Mouse (Mus musculus): ENCODE data around the gene Dnaaf3. TPM values are rescaled to one million over a fixed set of nuclear protein-coding genes. Genes with fewer than 3 reads are reported as not detected.

Dnaaf3 gene
- polyA plus RNA-seq, 1 experiment from 2014 or later = 1.3 TPM

GRCm38 (mm10) chr7:4523205-4524130 lies 8.8 kb downstream of the Dnaaf3 start:
- no peaks in the 10 kb centered on the region for H3K9me3 ChIP-seq (ENCODE audit: control insufficient read depth, low read length)
- H3K4me2 ChIP-seq (ENCODE audit: low read depth, low read length) = no peak overlapping the region
- peaks cover 6% of the 10 kb centered on the region; the same call in 1 of the 2 replicates for H3K4me1 ChIP-seq (ENCODE audit: control insufficient read depth, insufficient read depth, low read length)
- H3K27me3 ChIP-seq (replicated peaks; ENCODE audit: control insufficient read depth, insufficient read depth, low read length) = peaks cover 3% of the 10 kb centered on the region; the same call in 1 of the 2 replicates
- no peaks in the 10 kb centered on the region for H3K36me3 ChIP-seq (ENCODE audit: control insufficient read depth, insufficient read depth, low read length)
- no peak for ATAC-seq
- WGBS = 89% methylated on average over 33 of the region's 33 CpGs
- H3K4me3 ChIP-seq (ENCODE audit: low read length) = no peak overlapping the region
- no peak overlapping the region for H3K9ac ChIP-seq (ENCODE audit: low read depth, low read length)
- no peak overlapping the region for H3K27ac ChIP-seq (ENCODE audit: low read length)

GRCm38 (mm10) chr7:4522292-4522691 lies 10.0 kb downstream of the Dnaaf3 start:
- Histone ChIP-seq H3K4me3 (ENCODE audit: low read length) (no peak overlapping the region), H3K9me3 (ENCODE audit: control insufficient read depth, low read length) (no peaks in the 10 kb centered on the region), H3K9ac (ENCODE audit: low read depth, low read length) (no peak overlapping the region), H3K4me2 (ENCODE audit: low read depth, low read length) (no peak overlapping the region), H3K27ac (ENCODE audit: low read length) (no peak overlapping the region), H3K36me3 (ENCODE audit: control insufficient read depth, insufficient read depth, low read length) (no peaks in the 10 kb centered on the region), H3K4me1 (ENCODE audit: control insufficient read depth, insufficient read depth, low read length) (peaks cover 6% of the 10 kb centered on the region; the same call in 1 of the 2 replicates), H3K27me3 (replicated peaks; ENCODE audit: control insufficient read depth, insufficient read depth, low read length) (peaks cover 3% of the 10 kb centered on the region; the same call in 1 of the 2 replicates)
- no peak for ATAC-seq
- WGBS = 75% methylated on average over 6 of the region's 6 CpGs

- H3K4me1 ChIP-seq (ENCODE audit: control insufficient read depth, insufficient read depth, low read length) = peaks cover 6% of the 10 kb centered on the region; the same call in 1 of the 2 replicates
- H3K9me3 ChIP-seq (ENCODE audit: control insufficient read depth, low read length) = no peaks in the 10 kb centered on the region
- ATAC-seq = no peak
- peak overlapping the region; percentile 17; the same call in 1 of the 2 replicates for H3K9ac ChIP-seq (ENCODE audit: low read depth, low read length)
- peak overlapping the region; percentile 34 for H3K4me3 ChIP-seq (ENCODE audit: low read length)
- 32% methylated on average over 31 of the region's 32 CpGs for WGBS
- no peaks in the 10 kb centered on the region for H3K36me3 ChIP-seq (ENCODE audit: control insufficient read depth, insufficient read depth, low read length)
- H3K27ac ChIP-seq (ENCODE audit: low read length) = no peak overlapping the region
- H3K4me2 ChIP-seq (ENCODE audit: low read depth, low read length) = peak overlapping the region; percentile 50
- H3K27me3 ChIP-seq (replicated peaks; ENCODE audit: control insufficient read depth, insufficient read depth, low read length) = peaks cover 3% of the 10 kb centered on the region; the same call in 1 of the 2 replicates
Observed at GRCm38 (mm10) chr7:4521231-4522003, 10.8 kb downstream of the Dnaaf3 start.

GRCm38 (mm10) chr7:4518487-4518886 lies 13.8 kb downstream of the Dnaaf3 start:
- Histone ChIP-seq H3K4me3 (ENCODE audit: low read length) (no peak overlapping the region), H3K27me3 (replicated peaks; ENCODE audit: control insufficient read depth, insufficient read depth, low read length) (peaks cover 3% of the 10 kb centered on the region; the same call in 1 of the 2 replicates), H3K36me3 (ENCODE audit: control insufficient read depth, insufficient read depth, low read length) (no peaks in the 10 kb centered on the region), H3K9ac (ENCODE audit: low read depth, low read length) (no peak overlapping the region), H3K9me3 (ENCODE audit: control insufficient read depth, low read length) (no peaks in the 10 kb centered on the region), H3K4me1 (ENCODE audit: control insufficient read depth, insufficient read depth, low read length) (peaks cover 9% of the 10 kb centered on the region), H3K4me2 (ENCODE audit: low read depth, low read length) (no peak overlapping the region), H3K27ac (ENCODE audit: low read length) (no peak overlapping the region)
- WGBS = 64% methylated on average over 1 of the region's 1 CpGs
- ATAC-seq = no peak

- no peak within 1 kb of the TSS for H3K9ac ChIP-seq (ENCODE audit: low read depth, low read length)
- H3K36me3 ChIP-seq (ENCODE audit: control insufficient read depth, insufficient read depth, low read length) = no peaks in the 10 kb centered on the region
- ATAC-seq = no peak
- peaks cover 3% of the 10 kb centered on the region; the same call in 1 of the 2 replicates for H3K27me3 ChIP-seq (replicated peaks; ENCODE audit: control insufficient read depth, insufficient read depth, low read length)
- H3K4me1 ChIP-seq (ENCODE audit: control insufficient read depth, insufficient read depth, low read length) = peaks cover 9% of the 10 kb centered on the region
- no peak within 1 kb of the TSS for H3K4me3 ChIP-seq (ENCODE audit: low read length)
- no peaks in the 10 kb centered on the region for H3K9me3 ChIP-seq (ENCODE audit: control insufficient read depth, low read length)
- WGBS = 23% methylated on average over 4 of the region's 4 CpGs
- no peak within 1 kb of the TSS for H3K4me2 ChIP-seq (ENCODE audit: low read depth, low read length)
- no peak within 1 kb of the TSS for H3K27ac ChIP-seq (ENCODE audit: low read length)
Observed at GRCm38 (mm10) chr7:4516332-4517050, 15.8 kb downstream of the Dnaaf3 start, which contains the start of gene Tnnt1. Gene Tnnt1 (minus strand): TSS chr7:4516382.

GRCm38 (mm10) chr7:4515853-4516252 lies 16.4 kb downstream of the Dnaaf3 start:
- Histone ChIP-seq H3K4me2 (ENCODE audit: low read depth, low read length) (no peak overlapping the region), H3K4me1 (ENCODE audit: control insufficient read depth, insufficient read depth, low read length) (peaks cover 4% of the 10 kb centered on the region; the same call in 1 of the 2 replicates), H3K9me3 (ENCODE audit: control insufficient read depth, low read length) (no peaks in the 10 kb centered on the region), H3K9ac (ENCODE audit: low read depth, low read length) (no peak overlapping the region), H3K4me3 (ENCODE audit: low read length) (no peak overlapping the region), H3K27me3 (replicated peaks; ENCODE audit: control insufficient read depth, insufficient read depth, low read length) (peaks cover 3% of the 10 kb centered on the region; the same call in 1 of the 2 replicates), H3K27ac (ENCODE audit: low read length) (no peak overlapping the region), H3K36me3 (ENCODE audit: control insufficient read depth, insufficient read depth, low read length) (no peaks in the 10 kb centered on the region)
- WGBS = 55% methylated on average over 6 of the region's 6 CpGs
- ATAC-seq = no peak

- Histone ChIP-seq H3K9ac (ENCODE audit: low read depth, low read length) (0 out of 2 replicates have a peak overlapping the region, but pooled peaks have one; percentile 2), H3K4me2 (ENCODE audit: low read depth, low read length) (no peak overlapping the region)
Observed at GRCm38 (mm10) chr7:4513829-4514712, 18.2 kb downstream of the Dnaaf3 start.

GRCm38 (mm10) chr7:4513236-4513635 lies 19.0 kb downstream of the Dnaaf3 start:
- Histone ChIP-seq H3K9me3 (ENCODE audit: control insufficient read depth, low read length) (no peaks in the 10 kb centered on the region), H3K4me3 (ENCODE audit: low read length) (no peak overlapping the region), H3K27me3 (replicated peaks; ENCODE audit: control insufficient read depth, insufficient read depth, low read length) (no peaks in the 10 kb centered on the region), H3K9ac (ENCODE audit: low read depth, low read length) (0 out of 2 replicates have a peak overlapping the region, but pooled peaks have one; percentile 2), H3K4me1 (ENCODE audit: control insufficient read depth, insufficient read depth, low read length) (peaks cover 7% of the 10 kb centered on the region; the same call in 1 of the 2 replicates), H3K4me2 (ENCODE audit: low read depth, low read length) (no peak overlapping the region), H3K36me3 (ENCODE audit: control insufficient read depth, insufficient read depth, low read length) (no peaks in the 10 kb centered on the region), H3K27ac (ENCODE audit: low read length) (no peak overlapping the region)
- WGBS = 27% methylated on average over 13 of the region's 13 CpGs
- ATAC-seq = no peak

More at GRCm38 (mm10) chr7:4513829-4514712, 18.2 kb downstream of the Dnaaf3 start:
- Histone ChIP-seq H3K4me3 (ENCODE audit: low read length) (no peak overlapping the region), H3K27me3 (replicated peaks; ENCODE audit: control insufficient read depth, insufficient read depth, low read length) (no peaks in the 10 kb centered on the region), H3K4me1 (ENCODE audit: control insufficient read depth, insufficient read depth, low read length) (peaks cover 7% of the 10 kb centered on the region; the same call in 1 of the 2 replicates), H3K9me3 (ENCODE audit: control insufficient read depth, low read length) (no peaks in the 10 kb centered on the region), H3K36me3 (ENCODE audit: control insufficient read depth, insufficient read depth, low read length) (no peaks in the 10 kb centered on the region), H3K27ac (ENCODE audit: low read length) (peak overlapping the region; percentile 61; the same call in 1 of the 2 replicates)
- peak; percentile 4; the same call in 1 of the 2 replicates for ATAC-seq
- 45% methylated on average over 6 of the region's 6 CpGs for WGBS

Measured in intestine, embryonic 16.5 days (tissue).